Mouse (Mus musculus) telencephalon, adult 2 months (tissue): ENCODE data around the gene Gm21671.
"Not testable (repeated sequence)": the region's sequence is repeated elsewhere in the genome, so short reads cannot be mapped to it uniquely, and the experiment has no call there.

ENCODE experiments used
- DNase-seq: peaks from one replicate; pipeline ENCODE4 v3.0.0-alpha.2; 2011; ENCODE audit warnings: low read depth, low spot score

Gene Gm21671

DNA sequence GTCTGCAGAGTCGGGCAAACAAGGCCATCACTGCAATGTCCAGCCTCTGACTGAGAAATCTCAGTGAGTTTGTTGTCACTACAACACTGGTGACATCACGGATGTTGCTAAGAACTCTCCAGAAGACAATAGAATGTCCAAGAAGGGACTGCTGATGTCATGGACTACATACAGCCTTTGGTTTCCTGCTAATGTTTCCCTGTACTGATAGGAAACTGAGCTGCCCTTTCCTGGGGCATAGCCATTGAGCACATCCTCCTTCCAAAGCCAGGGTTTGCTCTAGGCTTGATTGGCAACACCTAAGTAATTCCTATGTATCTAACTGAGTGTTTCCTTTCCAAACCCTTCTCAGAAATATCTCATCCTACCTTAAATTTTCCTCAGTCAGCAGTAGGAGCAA lies at the start of gene Gm21671:
TSS of gene Gm21671 (minus strand) at position 101 of the 400 bp plus-strand sequence.
- DNase-seq = not testable (repeated sequence)

DNA sequence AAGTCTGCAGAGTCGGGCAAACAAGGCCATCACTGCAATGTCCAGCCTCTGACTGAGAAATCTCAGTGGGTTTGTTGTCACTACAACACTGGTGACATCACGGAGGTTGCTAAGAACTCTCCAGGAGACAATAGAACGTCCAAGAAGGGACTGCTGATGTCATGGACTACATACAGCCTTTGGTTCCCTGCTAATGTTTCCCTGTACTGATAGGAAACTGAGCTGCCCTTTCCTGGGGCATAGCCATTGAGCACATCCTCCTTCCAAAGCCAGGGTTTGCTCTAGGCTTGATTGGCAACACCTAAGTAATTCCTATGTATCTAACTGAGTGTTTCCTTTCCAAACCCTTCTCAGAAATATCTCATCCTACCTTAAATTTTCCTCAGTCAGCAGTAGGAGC lies 34.3 kb upstream of the Gm21671 start, which contains the start of gene Gm21698:
TSS of gene Gm21698 (minus strand) at position 101 of the 400 bp plus-strand sequence.
- not testable (repeated sequence) for DNase-seq

DNA sequence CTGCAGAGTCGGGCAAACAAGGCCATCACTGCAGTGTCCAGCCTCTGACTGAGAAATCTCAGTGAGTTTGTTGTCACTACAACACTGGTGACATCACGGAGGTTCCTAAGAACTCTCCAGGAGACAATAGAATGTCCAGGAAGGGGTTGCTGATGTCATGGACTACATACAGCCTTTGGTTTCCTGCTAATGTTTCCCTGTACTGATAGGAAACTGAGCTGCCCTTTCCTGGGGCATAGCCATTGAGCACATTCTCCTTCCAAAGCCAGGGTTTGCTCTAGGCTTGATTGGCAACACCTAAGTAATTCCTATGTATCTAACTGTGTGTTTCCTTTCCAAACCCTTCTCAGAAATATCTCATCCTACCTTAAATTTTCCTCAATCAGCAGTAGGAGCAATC lies 18.3 kb upstream of the Gm21671 start, which contains the start of gene Gm21680:
TSS of gene Gm21680 (minus strand) at position 101 of the 400 bp plus-strand sequence.
- DNase-seq = not testable (repeated sequence)

DNA sequence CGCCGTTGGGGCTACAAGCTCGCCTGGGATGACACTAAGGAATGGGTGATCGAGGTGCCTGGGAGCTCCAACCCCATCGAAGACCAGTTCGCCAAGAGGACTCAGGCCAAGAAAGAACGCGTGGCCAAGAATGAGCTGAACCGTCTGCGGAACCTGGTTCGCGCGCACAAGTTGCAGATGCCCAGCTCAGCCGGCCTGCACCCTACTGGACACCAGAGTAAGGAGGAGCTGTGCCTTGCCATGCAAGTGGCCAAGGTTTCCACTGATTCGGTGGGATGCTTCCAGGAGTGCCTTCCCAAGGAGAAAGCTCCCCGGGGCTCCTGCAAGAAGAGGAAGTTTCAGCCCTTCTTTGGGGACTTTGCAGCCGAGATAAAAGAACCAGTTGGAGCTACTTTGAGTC lies 2.8 kb upstream of the Gm21671 start:
- not testable (repeated sequence) for DNase-seq

DNA sequence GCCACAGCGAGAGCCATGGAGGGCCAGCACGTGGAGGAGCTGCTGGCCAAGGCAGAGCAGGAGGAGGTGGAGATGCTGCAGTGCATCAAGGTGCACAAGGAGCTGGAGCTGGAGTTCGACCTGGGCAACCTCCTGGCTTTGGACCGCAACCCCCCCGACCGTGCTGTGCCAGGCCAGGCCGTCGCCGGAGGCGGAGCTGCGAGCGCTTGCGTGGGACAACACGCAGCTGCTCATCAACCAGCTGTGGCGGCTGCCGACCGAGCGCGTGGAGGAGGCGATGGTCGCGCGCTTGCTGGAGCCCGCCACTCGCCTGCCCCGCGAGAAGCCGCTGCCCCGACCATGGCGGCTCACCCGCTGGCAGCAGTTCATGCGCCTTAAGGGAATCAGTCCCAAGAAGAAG lies 2.4 kb upstream of the Gm21671 start:
- DNase-seq = not testable (repeated sequence)

DNA sequence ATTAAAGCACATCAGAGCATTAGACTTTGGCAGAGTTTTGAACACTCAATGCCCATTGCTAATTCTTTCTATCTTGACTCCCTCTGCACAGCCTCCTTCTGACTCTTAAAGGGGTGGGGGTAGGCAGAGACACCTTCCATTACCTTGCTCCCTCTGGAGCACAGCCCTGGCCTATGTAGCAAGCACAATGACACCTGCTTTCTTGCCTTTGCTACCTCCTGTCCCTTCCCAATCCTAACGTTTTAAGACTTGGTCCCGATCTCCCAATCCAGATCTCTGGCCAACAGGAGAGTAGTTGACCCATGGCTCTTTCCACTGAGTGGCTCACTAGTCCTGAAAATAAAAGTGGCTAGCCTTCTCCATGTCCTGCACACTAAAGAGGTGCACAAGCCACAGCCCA lies 8.8 kb downstream of the Gm21671 start:
- not testable (repeated sequence) for DNase-seq

DNA sequence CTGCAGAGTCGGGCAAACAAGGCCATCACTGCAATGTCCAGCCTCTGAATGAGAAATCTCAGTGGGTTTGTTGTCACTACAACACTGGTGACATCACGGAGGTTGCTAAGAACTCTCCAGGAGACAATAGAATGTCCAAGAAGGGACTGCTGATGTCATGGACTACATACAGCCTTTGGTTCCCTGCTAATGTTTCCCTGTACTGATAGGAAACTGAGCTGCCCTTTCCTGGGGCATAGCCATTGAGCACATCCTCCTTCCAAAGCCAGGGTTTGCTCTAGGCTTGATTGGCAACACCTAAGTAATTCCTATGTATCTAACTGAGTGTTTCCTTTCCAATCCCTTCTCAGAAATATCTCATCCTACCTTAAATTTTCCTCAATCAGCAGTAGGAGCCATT lies 11.9 kb downstream of the Gm21671 start, which contains the start of gene Gm21663:
TSS of gene Gm21663 (minus strand) at position 101 of the 400 bp plus-strand sequence.
- DNase-seq = not testable (repeated sequence)
